Comparison of ENCODE assay signal across 12 mouse cellular contexts in the genomic region with DNA sequence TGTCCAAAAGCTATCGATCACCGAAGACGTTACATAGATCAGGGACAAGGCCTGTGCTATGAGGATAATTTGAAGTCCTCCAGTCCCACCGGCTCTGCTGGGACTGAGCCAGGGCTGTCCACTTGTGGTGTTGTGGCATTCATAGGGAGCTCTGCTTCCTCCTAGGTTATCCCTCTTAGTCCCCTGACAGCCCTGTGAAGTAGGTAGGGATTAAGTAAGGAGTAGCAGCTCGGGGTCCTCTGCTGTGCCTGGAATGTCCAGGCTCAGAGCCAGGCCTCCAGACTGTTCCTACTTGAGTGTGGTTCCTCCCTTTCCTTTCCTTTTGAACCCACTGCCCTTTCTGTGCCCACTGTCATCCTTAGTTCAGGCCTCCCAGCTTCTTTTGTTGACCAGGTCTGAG.
"Had no signal": no experiment of that assay in that cellular context is flagged by ENCODE, and none has a peak within 500 bp of the region (broad histone marks: within the 10 kb centered on the region; RNA-seq: fewer than 3 reads in every experiment).

No protein-coding gene starts in this region.

- H3K9ac ChIP-seq: liver, embryonic 13.5 days had no signal

- DNase-seq: kidney, postnatal 10 days; kidney, postnatal 36 days; layer of hippocampus, postnatal 36 days; liver, embryonic 13.5 days; lung, adult 2 months; lung, postnatal 14 days; lung, postnatal 4 days; midbrain, embryonic 14.5 days; thymus, adult 18-20 months; thymus, postnatal 36 days had no signal

- H3K36me3 ChIP-seq: liver, embryonic 13.5 days had no signal

- H3K9me3 ChIP-seq: liver, embryonic 13.5 days had no signal

- H3K4me3 ChIP-seq: left cerebral cortex, adult 2 months; liver, embryonic 13.5 days had no signal

- H3K27ac ChIP-seq: left cerebral cortex, adult 2 months; liver, embryonic 13.5 days had no signal

- H3K4me2 ChIP-seq: liver, embryonic 13.5 days; midbrain, embryonic 11.5 days had no signal

- H3K4me1 ChIP-seq: liver, embryonic 13.5 days had no signal
